Mouse (Mus musculus) small intestine, adult 2 months (tissue): Measurements from ENCODE around the gene Fuca1.

ENCODE experiments used
- CTCF ChIP-seq: fragments of 200-500 bp; IDR thresholded peaks from 2 replicates; pipeline ENCODE4 v1.5.1; 2012; ENCODE audit warnings: low read depth, mild to moderate bottlenecking, control low read depth, inconsistent platforms, low read length, moderate library complexity, mixed read lengths; ENCODE audit not compliant: insufficient replicate concordance, insufficient read length; ENCODE audit errors: extremely low read depth
- POLR2A ChIP-seq: fragments of 200-500 bp; IDR thresholded peaks from 2 replicates; pipeline ENCODE4 v1.6.1; 2012; ENCODE audit warnings: low read depth, mild to moderate bottlenecking, control low read depth, inconsistent platforms, low read length, moderate library complexity

- no peak for TF ChIP-seq CTCF
- no peak for TF ChIP-seq POLR2A
Measured at GRCm38 (mm10) chr4:135970585-135970984, 50.0 kb downstream of the Fuca1 start.
